Comparison of ENCODE assay signal across 9 mouse cellular contexts in genomic region chr11:5990910-5991309, GRCm38 (mm10). TPM values are rescaled to one million over a fixed set of nuclear protein-coding genes. Genes with fewer than 3 reads are reported as not detected.
A peak's percentile ranks its signal among the peaks of the same experiment; 100 is the strongest.
DNase-seq lines count a peak whose midpoint lies in the region; ATAC-seq and TF ChIP-seq lines count a peak whose summit lies in the region.
"Had no signal": no experiment of that assay in that cellular context is flagged by ENCODE, and none has a peak within 500 bp of the region (broad histone marks: within the 10 kb centered on the region; RNA-seq: fewer than 3 reads in every experiment).

No protein-coding gene starts in this region.

- no peak overlapping the region for H3K4me2 ChIP-seq in midbrain, embryonic 15.5 days
- H3K4me2 ChIP-seq: limb, embryonic 13.5 days had no signal

- TF ChIP-seq CTCF in cerebellum, adult 2 months (IDR thresholded peaks at IDR 0.05; ENCODE audit: borderline replicate concordance, insufficient read depth, low read depth, low read length): peak; percentile 61; the same call in 1 of the 2 replicates
- TF ChIP-seq CTCF in bone marrow macrophage, adult 2 months (IDR thresholded peaks at IDR 0.05; ENCODE audit: low read depth, low read length): peak; percentile 53

- no peak overlapping the region for H3K9ac ChIP-seq in midbrain, embryonic 15.5 days
- H3K9ac ChIP-seq: limb, embryonic 13.5 days had no signal

- peak; percentile 63 to 68 for DNase-seq in cerebellum, adult 2 months
- DNase-seq in midbrain, embryonic 10.5 days (ENCODE audit: low spot score): peak; percentile 71
- DNase-seq in mesoderm, embryonic 11.5 days (ENCODE audit: low read depth, low spot score): peak; percentile 74
- no peak for DNase-seq in left cerebral cortex, adult 11 months (ENCODE audit: low spot score)

- H3K27ac ChIP-seq in cerebellum, adult 2 months (ENCODE audit: insufficient read depth, low read length): 0 out of 2 replicates have a peak overlapping the region, but pooled peaks have one; percentile 57
- H3K27ac ChIP-seq in midbrain, embryonic 10.5 days (replicated peaks): peak overlapping the region; percentile 33; the same call in 1 of the 2 replicates
- H3K27ac ChIP-seq in midbrain, embryonic 15.5 days: no peak overlapping the region
- H3K27ac ChIP-seq in bone marrow macrophage, adult 2 months (ENCODE audit: insufficient read depth, low read depth, low read length): no peak overlapping the region
- H3K27ac ChIP-seq: limb, embryonic 13.5 days had no signal

- no peaks in the 10 kb centered on the region for H3K9me3 ChIP-seq in midbrain, embryonic 10.5 days (replicated peaks)
- H3K9me3 ChIP-seq in midbrain, embryonic 15.5 days: no peaks in the 10 kb centered on the region
- H3K9me3 ChIP-seq: limb, embryonic 13.5 days had no signal

- H3K4me1 ChIP-seq in cerebellum, adult 2 months (ENCODE audit: control insufficient read depth, insufficient read depth, low read length): peaks cover 65% of the 10 kb centered on the region
- H3K4me1 ChIP-seq in midbrain, embryonic 10.5 days: peaks cover 6% of the 10 kb centered on the region
- H3K4me1 ChIP-seq in midbrain, embryonic 15.5 days: no peaks in the 10 kb centered on the region
- no peaks in the 10 kb centered on the region for H3K4me1 ChIP-seq in bone marrow macrophage, adult 2 months (ENCODE audit: control insufficient read depth, insufficient read depth, low read length)
- H3K4me1 ChIP-seq: limb, embryonic 13.5 days had no signal

- H3K36me3 ChIP-seq in midbrain, embryonic 10.5 days: no peaks in the 10 kb centered on the region
- peaks cover 4% of the 10 kb centered on the region; the same call in 1 of the 2 replicates for H3K36me3 ChIP-seq in midbrain, embryonic 15.5 days (replicated peaks)
- H3K36me3 ChIP-seq: limb, embryonic 13.5 days had no signal

- H3K27me3 ChIP-seq in cerebellum, adult 2 months (ENCODE audit: control insufficient read depth, insufficient read depth, low read length): no peaks in the 10 kb centered on the region
- H3K27me3 ChIP-seq in midbrain, embryonic 10.5 days (ENCODE audit: low read depth, poor library complexity, severe bottlenecking): 0 out of 2 replicates have a peak, but pooled peaks cover 7% of the 10 kb centered on the region
- no peaks in the 10 kb centered on the region for H3K27me3 ChIP-seq in midbrain, embryonic 15.5 days (replicated peaks)

- no peak for TF ChIP-seq POLR2A in cerebellum, adult 2 months (IDR thresholded peaks at IDR 0.05; ENCODE audit: borderline replicate concordance, insufficient read depth, low read length)
- no peak for TF ChIP-seq POLR2A in bone marrow macrophage, adult 2 months (IDR thresholded peaks at IDR 0.05; ENCODE audit: borderline replicate concordance, low read depth, low read length)

- no peak for ATAC-seq in cerebellum, adult (ENCODE audit: insufficient number of reproducible peaks, low FRiP score, low TSS enrichment)
- ATAC-seq in midbrain, embryonic 15.5 days (replicated peaks): no peak
- ATAC-seq in inflammation-experienced regulatory T-cells, adult 6 months: peak; percentile 52

- H3K4me3 ChIP-seq in cerebellum, adult 2 months (replicated peaks; ENCODE audit: insufficient read depth, low read depth, low read length): no peak overlapping the region
- no peak overlapping the region for H3K4me3 ChIP-seq in midbrain, embryonic 10.5 days
- no peak overlapping the region for H3K4me3 ChIP-seq in midbrain, embryonic 15.5 days
- no peak overlapping the region for H3K4me3 ChIP-seq in bone marrow macrophage, adult 2 months (ENCODE audit: insufficient read depth, low read length)
- H3K4me3 ChIP-seq: limb, embryonic 13.5 days had no signal

- WGBS in cerebellum, adult 2 months: 33% methylated on average over 4 of the region's 4 CpGs
- WGBS in midbrain, embryonic 10.5 days: 29% methylated on average over 4 of the region's 4 CpGs
- 35% methylated on average over 4 of the region's 4 CpGs for WGBS in midbrain, embryonic 15.5 days

RNA-seq across cellular contexts. Expression of gene Ykt6, which starts 35.4 kb away (rescaled TPM):
- 54.2 and 54.9 TPM in 2 replicates for polyA plus RNA-seq in cerebellum, adult 2 months (2012; rRNA removed)
- 54.5 and 60.4 TPM in 2 replicates for polyA plus RNA-seq in midbrain, embryonic 10.5 days (2016; fragmentation: Nextera tagmentation; extraction: Ambion mirVana)
- polyA plus RNA-seq in midbrain, embryonic 15.5 days (2015; fragmentation: Nextera tagmentation; extraction: Ambion mirVana): 96.8 and 104 TPM in 2 replicates
- 48.1 and 50.0 TPM in 2 replicates for polyA plus RNA-seq in bone marrow macrophage, adult 2 months (2012; ENCODE audit: insufficient read depth, insufficient read length, missing spikeins)
- 10 to 100 TPM; 26.3 to 31.4 (median 27.1) TPM for polyA plus RNA-seq in inflammation-experienced regulatory T-cells, adult 6 months (2017; shearing (Covaris generic))

RNA-seq across cellular contexts. Expression of gene Gck, which starts 41.0 kb away (rescaled TPM):
- 0.74 and 1.1 TPM in 2 replicates for polyA plus RNA-seq in cerebellum, adult 2 months (2012; rRNA removed)
- polyA plus RNA-seq in midbrain, embryonic 10.5 days (2016; fragmentation: Nextera tagmentation; extraction: Ambion mirVana): 2.5 and 2.9 TPM in 2 replicates
- polyA plus RNA-seq in midbrain, embryonic 15.5 days (2015; fragmentation: Nextera tagmentation; extraction: Ambion mirVana): 10.0 and 11.2 TPM in 2 replicates
- not detected in 2 replicates for polyA plus RNA-seq in bone marrow macrophage, adult 2 months (2012; ENCODE audit: insufficient read depth, insufficient read length, missing spikeins)
- not detected for polyA plus RNA-seq in inflammation-experienced regulatory T-cells, adult 6 months (2017; shearing (Covaris generic))

Comparison
In these comparisons a context has a peak if more than half of its experiments do, and no peak if none do; other contexts are left out.
1. H3K27ac ChIP-seq: peak in cerebellum, adult 2 months (single experiment) and midbrain, embryonic 10.5 days (single experiment); none in midbrain, embryonic 15.5 days (single experiment) and bone marrow macrophage, adult 2 months (single experiment).